Mouse (Mus musculus): ENCODE data around the gene Mlycd. TPM values are rescaled to one million over a fixed set of nuclear protein-coding genes. Genes with fewer than 3 reads are reported as not detected.

Gene Mlycd
- polyA plus RNA-seq, 1 experiment: 48.2 TPM

- Histone ChIP-seq H3K36me3 (ENCODE audit: control insufficient read depth, insufficient read depth, low read length) (no peaks in the 10 kb centered on the region), H3K27ac (ENCODE audit: insufficient read depth, low read depth, low read length) (no peak overlapping the region), H3K4me3 (ENCODE audit: insufficient read depth, low read depth, low read length) (no peak overlapping the region), H3K4me1 (ENCODE audit: control insufficient read depth, insufficient read depth, low read length) (peaks cover 16% of the 10 kb centered on the region), H3K27me3 (replicated peaks; ENCODE audit: control insufficient read depth, insufficient read depth, low read length) (no peaks in the 10 kb centered on the region)
- no peak for TF ChIP-seq CTCF (conservative IDR thresholded peaks at IDR 0.05; ENCODE audit: insufficient read depth, insufficient read length, low read depth, low read length)
- TF ChIP-seq POLR2A (IDR thresholded peaks at IDR 0.05; ENCODE audit: low read depth, low read length): no peak
- 79% methylated on average over 7 of the region's 7 CpGs for WGBS
- no peak for DNase-seq
Observed at GRCm38 (mm10) chr8:119420318-119420717, 25.6 kb downstream of the Mlycd start.

GRCm38 (mm10) chr8:119421603-119422122, 27.0 kb downstream of the Mlycd start:
- H3K36me3 ChIP-seq (ENCODE audit: control insufficient read depth, insufficient read depth, low read length): no peaks in the 10 kb centered on the region
- TF ChIP-seq CTCF (conservative IDR thresholded peaks at IDR 0.05; ENCODE audit: insufficient read depth, insufficient read length, low read depth, low read length): no peak
- DNase-seq: no peak
- WGBS: 64% methylated on average over 9 of the region's 9 CpGs
- H3K27me3 ChIP-seq (replicated peaks; ENCODE audit: control insufficient read depth, insufficient read depth, low read length): no peaks in the 10 kb centered on the region
- H3K4me3 ChIP-seq (ENCODE audit: insufficient read depth, low read depth, low read length): no peak overlapping the region
- H3K4me1 ChIP-seq (ENCODE audit: control insufficient read depth, insufficient read depth, low read length): peaks cover 22% of the 10 kb centered on the region
- 0 out of 2 replicates have a peak overlapping the region, but pooled peaks have one; percentile 8 for H3K27ac ChIP-seq (ENCODE audit: insufficient read depth, low read depth, low read length)

GRCm38 (mm10) chr8:119422123-119422711, 27.5 kb downstream of the Mlycd start:
- H3K4me3 ChIP-seq (ENCODE audit: insufficient read depth, low read depth, low read length): no peak overlapping the region
- H3K27ac ChIP-seq (ENCODE audit: insufficient read depth, low read depth, low read length): peak overlapping the region; percentile 37
- H3K36me3 ChIP-seq (ENCODE audit: control insufficient read depth, insufficient read depth, low read length): no peaks in the 10 kb centered on the region
- peaks cover 22% of the 10 kb centered on the region for H3K4me1 ChIP-seq (ENCODE audit: control insufficient read depth, insufficient read depth, low read length)
- DNase-seq: peak; percentile 62
- 32% methylated on average over 9 of the region's 9 CpGs for WGBS
- no peaks in the 10 kb centered on the region for H3K27me3 ChIP-seq (replicated peaks; ENCODE audit: control insufficient read depth, insufficient read depth, low read length)
- no peak for TF ChIP-seq CTCF (conservative IDR thresholded peaks at IDR 0.05; ENCODE audit: insufficient read depth, insufficient read length, low read depth, low read length)

- DNase-seq: peak; percentile 86
Observed at GRCm38 (mm10) chr8:119423631-119424141, 29.0 kb downstream of the Mlycd start.

GRCm38 (mm10) chr8:119424199-119424733, 29.6 kb downstream of the Mlycd start:
- Histone ChIP-seq H3K4me1 (ENCODE audit: control insufficient read depth, insufficient read depth, low read length) (peaks cover 38% of the 10 kb centered on the region), H3K4me3 (ENCODE audit: insufficient read depth, low read depth, low read length) (no peak overlapping the region), H3K36me3 (ENCODE audit: control insufficient read depth, insufficient read depth, low read length) (no peaks in the 10 kb centered on the region), H3K27me3 (replicated peaks; ENCODE audit: control insufficient read depth, insufficient read depth, low read length) (no peaks in the 10 kb centered on the region), H3K27ac (ENCODE audit: insufficient read depth, low read depth, low read length) (peak overlapping the region; percentile 41)
- DNase-seq: peak; percentile 77
- TF ChIP-seq POLR2A (IDR thresholded peaks at IDR 0.05; ENCODE audit: low read depth, low read length) (no peak), CTCF (conservative IDR thresholded peaks at IDR 0.05; ENCODE audit: insufficient read depth, insufficient read length, low read depth, low read length) (no peak)
- WGBS: 50% methylated on average over 10 of the region's 10 CpGs

More at GRCm38 (mm10) chr8:119423631-119424141, 29.0 kb downstream of the Mlycd start:
- peaks cover 32% of the 10 kb centered on the region for H3K4me1 ChIP-seq (ENCODE audit: control insufficient read depth, insufficient read depth, low read length)
- WGBS: 14% methylated on average over 9 of the region's 9 CpGs
- H3K36me3 ChIP-seq (ENCODE audit: control insufficient read depth, insufficient read depth, low read length): no peaks in the 10 kb centered on the region
- TF ChIP-seq POLR2A (IDR thresholded peaks at IDR 0.05; ENCODE audit: low read depth, low read length): no peak
- no peak for TF ChIP-seq CTCF (conservative IDR thresholded peaks at IDR 0.05; ENCODE audit: insufficient read depth, insufficient read length, low read depth, low read length)
- no peaks in the 10 kb centered on the region for H3K27me3 ChIP-seq (replicated peaks; ENCODE audit: control insufficient read depth, insufficient read depth, low read length)
- no peak overlapping the region for H3K4me3 ChIP-seq (ENCODE audit: insufficient read depth, low read depth, low read length)
- peak overlapping the region; percentile 41 for H3K27ac ChIP-seq (ENCODE audit: insufficient read depth, low read depth, low read length)

- DNase-seq: peak; percentile 54
- 47% methylated on average over 10 of the region's 10 CpGs for WGBS
- no peak for TF ChIP-seq CTCF (conservative IDR thresholded peaks at IDR 0.05; ENCODE audit: insufficient read depth, insufficient read length, low read depth, low read length)
- TF ChIP-seq POLR2A (IDR thresholded peaks at IDR 0.05; ENCODE audit: low read depth, low read length): no peak
- Histone ChIP-seq H3K36me3 (ENCODE audit: control insufficient read depth, insufficient read depth, low read length) (no peaks in the 10 kb centered on the region), H3K27me3 (replicated peaks; ENCODE audit: control insufficient read depth, insufficient read depth, low read length) (no peaks in the 10 kb centered on the region), H3K27ac (ENCODE audit: insufficient read depth, low read depth, low read length) (peak overlapping the region; percentile 41; the same call in 1 of the 2 replicates), H3K4me1 (ENCODE audit: control insufficient read depth, insufficient read depth, low read length) (peaks cover 42% of the 10 kb centered on the region), H3K4me3 (ENCODE audit: insufficient read depth, low read depth, low read length) (no peak overlapping the region)
Observed at GRCm38 (mm10) chr8:119424740-119425139, 30.1 kb downstream of the Mlycd start.

GRCm38 (mm10) chr8:119425533-119425932, 30.9 kb downstream of the Mlycd start:
- DNase-seq: peak; percentile 81
- TF ChIP-seq POLR2A (IDR thresholded peaks at IDR 0.05; ENCODE audit: low read depth, low read length) (no peak), CTCF (conservative IDR thresholded peaks at IDR 0.05; ENCODE audit: insufficient read depth, insufficient read length, low read depth, low read length) (0 out of 2 replicates have a peak, but pooled peaks have one; percentile 17)
- 64% methylated on average over 10 of the region's 10 CpGs for WGBS
- Histone ChIP-seq H3K27me3 (replicated peaks; ENCODE audit: control insufficient read depth, insufficient read depth, low read length) (no peaks in the 10 kb centered on the region), H3K27ac (ENCODE audit: insufficient read depth, low read depth, low read length) (peak overlapping the region; percentile 69), H3K4me3 (ENCODE audit: insufficient read depth, low read depth, low read length) (no peak overlapping the region), H3K4me1 (ENCODE audit: control insufficient read depth, insufficient read depth, low read length) (peaks cover 47% of the 10 kb centered on the region), H3K36me3 (ENCODE audit: control insufficient read depth, insufficient read depth, low read length) (no peaks in the 10 kb centered on the region)

Data from kidney, adult 2 months (tissue).